Mouse (Mus musculus) E14TG2a.4 (cell line): ENCODE data around the gene Slc22a14.

Source experiments
- CTCF ChIP-seq: conservative IDR thresholded peaks from 2 replicates; pipeline ENCODE4 v1.5.1; 2014; ENCODE audit warnings: low read length
- POU5F1 ChIP-seq: IDR thresholded peaks from 2 replicates; pipeline ENCODE4 v1.6.1; 2014; ENCODE audit warnings: low read length, borderline replicate concordance

DNA sequence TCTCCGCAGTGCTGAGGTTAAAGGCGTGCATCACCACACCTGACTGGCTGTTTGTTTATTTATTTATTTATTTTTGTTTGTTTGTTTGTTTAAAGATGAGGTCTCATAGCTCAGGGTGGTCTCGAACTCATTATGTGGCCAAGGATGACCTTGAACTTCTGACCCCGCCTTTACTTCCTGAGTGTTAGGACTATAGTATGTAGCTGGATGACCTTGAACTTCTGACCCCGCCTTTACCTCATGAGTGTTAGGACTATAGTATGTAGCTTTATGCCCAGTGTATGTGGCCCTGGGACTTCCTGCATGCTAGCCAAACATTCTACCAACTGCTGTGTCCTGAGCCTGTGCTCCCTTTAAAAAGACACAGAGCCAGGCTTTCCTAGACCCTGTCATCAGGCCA, 3.9 kb downstream of the Slc22a14 start:
- TF ChIP-seq CTCF (no peak), POU5F1 (no peak)
